Mouse (Mus musculus): ENCODE measurements around the gene B9d1. TPM values are rescaled to one million over a fixed set of nuclear protein-coding genes. Genes with fewer than 3 reads are reported as not detected.

The B9d1 gene
- 34.6 and 35.6 TPM in 2 replicates for polyA plus RNA-seq (2016; fragmentation: Nextera tagmentation; extraction: Ambion mirVana)

DNA sequence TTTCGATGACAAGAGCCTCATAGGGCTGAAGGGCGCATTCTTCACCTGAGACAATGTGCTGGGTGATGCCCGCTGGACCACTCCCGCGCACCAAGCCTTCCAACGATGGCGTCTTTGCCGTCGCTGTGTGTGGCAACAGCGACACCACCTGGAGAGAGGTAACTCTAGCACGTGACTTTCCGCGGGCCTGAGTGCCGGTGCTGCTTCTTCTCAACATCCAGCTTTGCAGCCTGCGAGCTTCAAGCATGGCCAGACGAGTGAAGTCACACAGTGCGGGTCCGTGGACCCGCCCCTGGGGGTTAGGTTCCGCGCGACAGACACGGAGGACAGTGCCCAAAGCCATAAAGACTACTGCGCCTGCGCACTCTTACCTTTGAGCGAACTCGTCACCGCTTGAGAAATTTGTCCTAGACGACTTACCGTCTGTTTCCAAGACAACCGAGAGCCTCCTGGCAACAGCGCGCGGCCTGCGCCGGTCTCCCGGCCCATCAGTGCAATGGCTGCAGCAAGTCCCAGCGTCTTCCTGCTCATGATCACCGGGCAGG lies at the start of gene B9d1:
TSS of gene B9d1 (plus strand) at position 432 of the 545 bp plus-strand sequence.
- WGBS: under 1% methylated on average over 39 of the region's 39 CpGs
- Histone ChIP-seq H3K9me3 (no peaks in the 10 kb centered on the region), H3K9ac (peak within 1 kb of the TSS; percentile 55), H3K4me3 (replicated peaks) (peak within 1 kb of the TSS; percentile 49), H3K27me3 (no peaks in the 10 kb centered on the region), H3K4me1 (peaks cover 15% of the 10 kb centered on the region), H3K36me3 (replicated peaks) (peaks cover 9% of the 10 kb centered on the region), H3K4me2 (peak within 1 kb of the TSS; percentile 67), H3K27ac (peak within 1 kb of the TSS; percentile 87)
- ATAC-seq (ENCODE audit: low FRiP score): peak; percentile 95

DNA sequence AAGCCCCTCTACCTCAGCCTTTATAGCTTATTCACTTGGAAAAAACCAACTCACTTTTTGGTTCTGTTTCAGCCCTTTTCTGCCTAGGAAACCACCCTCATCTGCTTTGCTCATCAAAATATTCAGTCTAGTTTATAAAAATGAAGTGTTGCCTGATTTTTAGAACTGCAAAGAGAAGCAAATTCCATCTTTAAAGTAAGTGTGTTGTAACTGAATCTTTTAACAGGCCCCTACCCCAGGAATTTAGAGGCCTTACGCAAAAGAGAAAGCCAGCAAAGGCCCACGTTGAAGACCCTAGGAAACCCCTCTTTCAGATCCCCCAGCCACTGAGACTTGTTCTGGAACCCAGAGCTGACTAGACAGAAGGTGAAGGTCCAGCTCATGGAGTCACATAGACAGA lies 40.9 kb upstream of the B9d1 start:
- Histone ChIP-seq H3K4me3 (replicated peaks) (no peak overlapping the region), H3K4me2 (no peak overlapping the region), H3K9me3 (no peaks in the 10 kb centered on the region), H3K27me3 (no peaks in the 10 kb centered on the region), H3K27ac (no peak overlapping the region), H3K36me3 (replicated peaks) (no peaks in the 10 kb centered on the region), H3K4me1 (no peaks in the 10 kb centered on the region), H3K9ac (no peak overlapping the region)
- no peak for ATAC-seq (ENCODE audit: low FRiP score)
- WGBS: 73% methylated on average over 2 of the region's 2 CpGs

DNA sequence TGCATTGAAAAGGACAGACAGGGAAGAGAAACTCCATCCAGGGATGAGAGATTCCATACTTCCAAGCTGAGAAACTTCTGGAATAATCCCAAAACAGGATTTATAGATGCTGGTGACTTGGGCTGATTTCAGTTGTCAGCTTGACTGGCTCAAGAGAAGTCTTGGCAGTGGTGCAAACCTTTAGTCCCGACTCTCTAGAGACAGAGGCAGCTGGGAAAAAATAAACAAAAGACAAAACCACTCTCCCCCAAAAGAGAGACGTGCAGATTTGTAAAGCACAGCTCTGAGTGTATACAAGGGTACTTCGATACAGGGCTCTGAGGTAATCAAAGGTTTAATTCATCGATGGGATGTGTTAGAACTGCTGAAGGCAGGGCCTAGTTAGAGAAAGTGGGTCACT lies 39.5 kb upstream of the B9d1 start:
- Histone ChIP-seq H3K27ac (no peak overlapping the region), H3K9me3 (no peaks in the 10 kb centered on the region), H3K4me2 (no peak overlapping the region), H3K4me1 (no peaks in the 10 kb centered on the region), H3K36me3 (replicated peaks) (no peaks in the 10 kb centered on the region), H3K27me3 (no peaks in the 10 kb centered on the region), H3K4me3 (replicated peaks) (no peak overlapping the region), H3K9ac (no peak overlapping the region)
- 63% methylated on average over 4 of the region's 4 CpGs for WGBS
- ATAC-seq (ENCODE audit: low FRiP score): no peak

DNA sequence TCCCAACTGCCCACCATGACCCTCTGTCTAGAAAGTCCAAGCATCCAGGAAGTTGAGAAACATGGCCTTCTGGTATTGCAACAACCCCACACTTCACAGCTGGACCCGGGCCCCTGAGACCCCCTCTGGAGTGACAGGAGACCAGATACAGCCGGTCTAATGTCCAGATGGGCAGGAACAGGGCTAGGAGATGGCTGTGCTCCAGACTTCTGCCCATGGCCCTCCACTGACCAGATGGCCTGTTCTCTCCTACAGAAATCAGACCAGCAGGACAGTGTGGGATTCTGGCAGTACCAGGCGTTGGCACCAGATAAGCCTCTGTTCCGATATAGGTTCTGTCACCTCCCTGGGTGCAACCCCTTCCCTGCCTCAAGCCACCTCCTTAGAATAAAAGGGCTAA lies 36.4 kb upstream of the B9d1 start:
- no peaks in the 10 kb centered on the region for H3K27me3 ChIP-seq
- no peak overlapping the region for H3K4me3 ChIP-seq (replicated peaks)
- no peak for ATAC-seq (ENCODE audit: low FRiP score)
- no peak overlapping the region for H3K4me2 ChIP-seq
- no peaks in the 10 kb centered on the region for H3K9me3 ChIP-seq
- H3K27ac ChIP-seq: no peak overlapping the region
- H3K4me1 ChIP-seq: no peaks in the 10 kb centered on the region
- H3K9ac ChIP-seq: no peak overlapping the region
- no peaks in the 10 kb centered on the region for H3K36me3 ChIP-seq (replicated peaks)
- 87% methylated on average over 4 of the region's 4 CpGs for WGBS

DNA sequence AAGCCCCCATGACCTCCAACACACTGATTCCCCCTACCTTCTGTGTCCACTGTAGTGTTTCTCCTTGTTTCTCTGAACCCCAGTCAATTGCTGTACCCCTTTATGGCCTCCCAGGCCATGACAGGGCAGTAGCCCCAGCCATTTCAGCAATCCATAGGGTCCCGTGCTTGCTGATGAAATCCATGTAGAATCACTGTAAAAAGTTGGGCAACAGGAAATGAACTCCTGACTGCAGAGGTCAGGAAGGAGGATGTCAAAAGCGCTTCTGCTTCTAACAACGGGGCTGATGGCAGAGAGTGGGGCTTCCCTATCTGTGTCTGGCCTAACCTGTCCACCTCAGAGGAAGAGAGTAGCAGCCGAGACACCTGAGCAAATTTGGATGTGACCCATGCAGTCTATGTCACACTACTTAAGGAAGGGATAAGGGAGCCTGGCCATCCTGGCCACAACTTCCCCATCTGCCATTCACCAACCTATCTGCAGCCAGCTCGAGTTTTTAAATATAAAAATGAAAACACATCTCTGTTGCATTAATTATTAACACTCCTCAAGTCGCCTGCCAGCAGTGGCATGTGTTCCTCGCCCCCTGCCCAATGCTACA lies 35.5 kb upstream of the B9d1 start:
- no peak overlapping the region for H3K4me2 ChIP-seq
- 81% methylated on average over 7 of the region's 7 CpGs for WGBS

DNA sequence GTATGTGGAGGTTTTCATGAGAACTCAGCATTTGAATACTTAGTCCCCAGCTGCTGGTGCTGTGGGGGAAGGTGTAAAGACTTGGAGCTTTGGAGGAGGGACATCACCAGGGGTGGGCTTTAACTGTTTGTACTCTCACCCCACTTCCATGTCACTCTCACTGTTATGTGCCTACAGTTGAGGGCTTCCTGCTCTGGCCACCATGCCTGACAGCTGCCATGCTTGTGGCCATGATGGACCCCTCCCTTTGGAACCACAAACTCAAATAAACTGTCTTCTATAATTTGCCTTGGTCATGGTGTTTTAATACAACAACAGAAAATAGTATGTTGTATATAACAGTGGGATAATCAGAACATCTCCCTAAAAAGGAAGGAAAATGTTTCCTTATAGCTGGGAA lies 34.1 kb upstream of the B9d1 start:
- Histone ChIP-seq H3K9ac (no peak overlapping the region), H3K4me3 (replicated peaks) (no peak overlapping the region), H3K36me3 (replicated peaks) (no peaks in the 10 kb centered on the region), H3K4me2 (no peak overlapping the region), H3K27me3 (no peaks in the 10 kb centered on the region), H3K9me3 (no peaks in the 10 kb centered on the region), H3K27ac (no peak overlapping the region), H3K4me1 (no peaks in the 10 kb centered on the region)
- no peak for ATAC-seq (ENCODE audit: low FRiP score)

More for the DNA sequence above, 35.5 kb upstream of the B9d1 start:
- H3K27me3 ChIP-seq: no peaks in the 10 kb centered on the region
- no peak overlapping the region for H3K4me3 ChIP-seq (replicated peaks)
- ATAC-seq (ENCODE audit: low FRiP score): no peak
- H3K27ac ChIP-seq: no peak overlapping the region
- H3K36me3 ChIP-seq (replicated peaks): no peaks in the 10 kb centered on the region
- no peak overlapping the region for H3K9ac ChIP-seq
- H3K4me1 ChIP-seq: no peaks in the 10 kb centered on the region
- H3K9me3 ChIP-seq: no peaks in the 10 kb centered on the region

DNA sequence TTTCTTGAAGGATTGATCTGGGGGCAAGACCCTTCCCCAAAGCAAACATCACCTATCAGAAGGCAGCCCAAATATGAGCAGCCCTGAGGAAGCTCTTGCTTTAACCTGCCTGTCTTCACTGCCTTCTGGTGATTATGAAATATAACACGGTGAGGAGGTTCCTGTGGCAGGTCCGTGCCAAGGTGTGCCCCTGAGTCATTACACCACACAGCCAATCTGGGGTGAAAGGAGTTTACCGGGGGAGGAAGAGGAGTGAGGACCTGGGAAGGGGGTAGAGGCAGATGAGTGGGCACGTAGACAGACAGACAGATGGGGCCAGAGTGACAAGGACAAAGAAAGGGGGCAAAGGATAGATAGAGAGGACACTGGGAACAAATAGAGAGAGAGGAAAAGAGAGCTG lies 31.3 kb upstream of the B9d1 start:
- H3K4me1 ChIP-seq: peaks cover 15% of the 10 kb centered on the region
- no peak overlapping the region for H3K27ac ChIP-seq
- no peak for ATAC-seq (ENCODE audit: low FRiP score)
- no peak overlapping the region for H3K9ac ChIP-seq
- H3K4me3 ChIP-seq (replicated peaks): no peak overlapping the region
- H3K36me3 ChIP-seq (replicated peaks): no peaks in the 10 kb centered on the region
- H3K4me2 ChIP-seq: no peak overlapping the region
- H3K9me3 ChIP-seq: no peaks in the 10 kb centered on the region
- 0 out of 2 replicates have a peak, but pooled peaks cover 4% of the 10 kb centered on the region for H3K27me3 ChIP-seq
- WGBS: 82% methylated on average over 4 of the region's 4 CpGs

DNA sequence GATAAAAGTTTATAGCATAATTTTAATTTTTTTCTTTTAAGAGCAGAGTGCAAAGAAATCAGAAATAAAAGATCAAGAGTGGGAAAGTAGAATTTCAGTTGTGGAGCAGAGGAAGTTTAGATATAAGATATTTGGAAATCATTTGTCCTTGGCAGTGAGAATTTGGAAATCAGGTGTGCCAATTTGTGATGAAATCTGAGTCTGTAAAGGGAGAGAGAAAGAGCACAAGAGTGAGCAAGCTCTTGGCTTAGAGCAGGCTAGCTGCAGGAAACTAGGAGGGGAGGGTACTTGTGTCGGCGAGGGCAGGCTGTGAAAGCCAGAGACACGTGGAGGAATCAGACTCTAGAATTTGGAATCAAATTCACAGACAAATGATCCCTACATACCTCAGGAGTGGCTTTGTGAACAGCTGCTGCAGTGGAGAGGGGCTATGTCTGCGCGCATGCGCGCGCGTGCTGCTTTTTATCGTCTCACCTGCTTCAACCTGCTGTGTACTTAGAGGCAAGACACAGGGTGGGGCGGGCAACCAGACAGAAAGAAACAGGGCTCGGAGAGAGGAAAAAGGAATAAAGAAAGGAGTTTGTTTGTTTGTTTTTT lies 28.1 kb upstream of the B9d1 start:
- H3K36me3 ChIP-seq (replicated peaks): no peaks in the 10 kb centered on the region
- peak overlapping the region; percentile 7; the same call in 1 of the 2 replicates for H3K4me3 ChIP-seq (replicated peaks)
- no peak overlapping the region for H3K9ac ChIP-seq
- peaks cover 15% of the 10 kb centered on the region for H3K4me1 ChIP-seq
- ATAC-seq (ENCODE audit: low FRiP score): no peak
- H3K27me3 ChIP-seq: peaks cover 9% of the 10 kb centered on the region; the same call in 1 of the 2 replicates
- peak overlapping the region; percentile 43 for H3K4me2 ChIP-seq
- no peaks in the 10 kb centered on the region for H3K9me3 ChIP-seq
- no peak overlapping the region for H3K27ac ChIP-seq
- 53% methylated on average over 12 of the region's 12 CpGs for WGBS

DNA sequence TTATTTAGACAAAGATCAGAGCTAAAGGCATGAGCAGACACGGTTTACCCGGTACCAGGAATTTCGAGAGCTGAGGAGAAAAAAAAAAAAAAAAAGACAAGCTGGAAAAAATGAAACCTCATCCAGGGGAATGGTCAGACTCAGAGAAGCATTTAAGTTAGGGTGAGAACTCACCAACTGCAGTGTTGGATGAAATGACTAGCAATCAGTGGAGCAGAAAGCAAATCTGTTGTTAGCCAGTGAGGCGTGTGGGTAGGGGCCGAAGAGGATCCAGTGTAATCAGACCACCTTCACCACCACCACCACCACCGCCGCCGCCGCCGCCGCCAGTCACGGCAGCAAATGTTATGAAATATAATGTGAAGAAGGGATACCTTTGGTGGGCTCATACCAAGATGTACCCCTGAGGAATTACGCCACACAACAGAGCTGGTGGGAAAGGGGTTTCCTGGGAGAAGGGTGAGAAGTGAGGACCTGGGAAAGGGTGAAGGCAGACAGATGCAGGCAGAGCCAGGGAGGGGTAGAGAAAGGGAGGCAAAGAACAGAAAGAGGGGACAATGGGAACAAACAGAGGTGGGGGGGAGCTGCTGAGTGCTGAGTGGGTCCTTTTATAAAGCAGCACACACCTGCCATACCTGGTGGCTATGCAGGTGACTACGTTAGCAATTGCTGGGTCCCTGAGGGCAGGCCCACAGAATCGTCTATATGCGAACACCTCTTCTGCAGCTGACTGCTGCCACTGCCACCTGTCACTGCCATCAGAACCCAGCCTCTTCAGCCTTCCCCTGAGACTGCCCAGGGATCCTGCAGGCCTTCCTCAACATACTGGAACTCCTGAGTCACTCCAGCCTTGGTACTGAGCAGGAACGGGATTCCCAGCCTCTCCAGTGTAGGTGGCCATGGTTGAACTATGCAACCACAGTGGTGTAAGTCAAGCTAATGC lies 27.1 kb upstream of the B9d1 start:
- peaks cover 15% of the 10 kb centered on the region for H3K4me1 ChIP-seq
- peaks cover 10% of the 10 kb centered on the region; the same call in 1 of the 2 replicates for H3K27me3 ChIP-seq
- H3K36me3 ChIP-seq (replicated peaks): no peaks in the 10 kb centered on the region
- no peak for ATAC-seq (ENCODE audit: low FRiP score)
- 0 out of 2 replicates have a peak overlapping the region, but pooled peaks have one; percentile 31 for H3K27ac ChIP-seq
- H3K4me3 ChIP-seq (replicated peaks): no peak overlapping the region
- H3K9me3 ChIP-seq: no peaks in the 10 kb centered on the region
- H3K9ac ChIP-seq: 0 out of 2 replicates have a peak overlapping the region, but pooled peaks have one; percentile 7
- peak overlapping the region; percentile 43 for H3K4me2 ChIP-seq
- WGBS: 51% methylated on average over 17 of the region's 17 CpGs

DNA sequence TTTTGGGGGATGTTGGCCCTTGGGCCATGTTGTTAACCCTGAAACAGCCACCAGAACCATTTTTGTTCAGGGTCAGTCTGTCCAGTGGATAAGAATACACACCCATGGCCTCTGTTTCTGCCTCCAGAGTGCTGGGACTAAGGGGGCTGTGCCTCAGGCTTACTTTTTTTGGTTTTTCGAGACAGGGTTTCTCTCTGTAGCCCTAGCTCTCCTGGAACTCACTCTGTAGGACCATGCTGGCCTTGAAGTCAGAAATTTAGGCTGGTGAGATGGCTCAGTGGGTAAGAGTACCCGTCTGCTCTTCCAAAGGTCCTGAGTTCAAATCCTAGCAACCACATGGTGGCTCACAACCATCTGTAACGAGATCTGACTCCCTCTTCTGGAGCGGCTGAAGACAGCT lies 26.2 kb upstream of the B9d1 start:
- H3K4me1 ChIP-seq: peaks cover 21% of the 10 kb centered on the region
- 85% methylated on average over 4 of the region's 4 CpGs for WGBS
- no peak for ATAC-seq (ENCODE audit: low FRiP score)
- peaks cover 10% of the 10 kb centered on the region; the same call in 1 of the 2 replicates for H3K27me3 ChIP-seq
- H3K9ac ChIP-seq: no peak overlapping the region
- H3K27ac ChIP-seq: no peak overlapping the region
- no peak overlapping the region for H3K4me3 ChIP-seq (replicated peaks)
- H3K4me2 ChIP-seq: no peak overlapping the region
- no peaks in the 10 kb centered on the region for H3K36me3 ChIP-seq (replicated peaks)
- H3K9me3 ChIP-seq: no peaks in the 10 kb centered on the region

DNA sequence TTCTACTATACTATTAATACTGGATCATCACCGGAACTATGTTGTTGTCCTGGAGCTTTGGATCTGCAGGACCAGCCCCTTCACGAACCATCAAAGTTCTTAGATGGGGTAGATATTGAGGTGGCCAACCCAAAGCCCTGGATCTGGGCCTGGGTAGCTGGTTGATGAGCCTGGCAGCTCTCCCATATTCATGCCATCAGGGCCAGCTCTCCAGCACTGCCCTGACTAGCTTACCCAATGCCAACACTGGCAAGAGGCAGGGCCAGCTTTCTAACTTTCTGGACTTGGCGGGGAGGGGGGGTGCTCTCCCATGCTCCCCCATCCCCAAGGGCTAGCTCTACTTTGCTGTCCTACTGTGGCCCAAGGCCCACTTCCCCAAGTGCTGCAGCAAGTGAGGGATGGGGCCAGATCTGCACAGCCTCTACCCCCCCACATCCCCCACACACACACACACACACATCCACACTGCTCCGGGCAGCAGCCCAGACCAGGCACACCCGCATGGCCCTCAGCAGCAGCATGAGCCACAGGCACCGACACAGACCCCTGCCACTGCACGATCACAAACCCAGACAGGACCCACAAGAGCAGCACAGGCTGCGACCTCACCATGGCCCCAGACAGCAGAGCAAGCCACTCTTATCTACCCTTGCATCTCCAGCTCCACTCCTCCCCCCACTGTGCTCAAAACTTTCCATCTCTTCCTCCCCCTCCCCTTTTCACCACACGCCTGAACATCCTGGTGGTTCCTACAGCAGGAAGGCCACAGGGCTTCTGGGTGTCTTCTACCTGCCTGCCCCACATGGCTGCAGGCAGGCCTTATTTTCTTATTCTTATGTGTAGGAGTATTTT lies 23.5 kb upstream of the B9d1 start:
- no peaks in the 10 kb centered on the region for H3K36me3 ChIP-seq (replicated peaks)
- H3K27me3 ChIP-seq: peaks cover 10% of the 10 kb centered on the region; the same call in 1 of the 2 replicates
- H3K9me3 ChIP-seq: no peaks in the 10 kb centered on the region
- no peak overlapping the region for H3K27ac ChIP-seq
- peaks cover 47% of the 10 kb centered on the region for H3K4me1 ChIP-seq
- no peak overlapping the region for H3K4me2 ChIP-seq
- no peak overlapping the region for H3K4me3 ChIP-seq (replicated peaks)
- ATAC-seq (ENCODE audit: low FRiP score): no peak
- no peak overlapping the region for H3K9ac ChIP-seq
- 76% methylated on average over 9 of the region's 9 CpGs for WGBS

Measured in forebrain, embryonic 12.5 days (tissue).